Mouse (Mus musculus) ovary, postnatal 36 days (tissue): ENCODE measurements around the gene Jmjd7.

Source experiments
- DNase-seq: peaks from one replicate; pipeline ENCODE4 v3.0.0; 2022; ENCODE audit warnings: low spot score, mixed read lengths

The Jmjd7 gene

DNA sequence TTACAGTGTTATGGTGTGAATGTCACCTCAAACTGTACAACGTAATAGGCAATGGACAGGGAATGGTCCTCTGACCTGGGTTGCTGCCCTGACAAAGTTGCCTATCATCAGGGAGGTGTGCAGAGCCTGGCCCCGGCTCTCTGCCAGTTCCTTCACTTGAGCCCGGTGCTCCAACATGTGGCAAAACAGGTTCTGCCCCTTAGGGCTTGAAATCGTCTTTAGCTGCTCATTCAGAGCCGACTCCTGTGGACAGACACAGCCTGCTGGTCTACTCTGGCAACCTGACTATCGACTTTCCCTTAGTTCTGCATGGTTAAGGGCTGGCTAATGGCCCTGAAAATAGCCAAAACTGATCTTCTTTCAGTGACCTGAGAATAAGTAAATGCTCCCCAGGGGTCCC, 32.9 kb downstream of the Jmjd7 start:
- no peak for DNase-seq

DNA sequence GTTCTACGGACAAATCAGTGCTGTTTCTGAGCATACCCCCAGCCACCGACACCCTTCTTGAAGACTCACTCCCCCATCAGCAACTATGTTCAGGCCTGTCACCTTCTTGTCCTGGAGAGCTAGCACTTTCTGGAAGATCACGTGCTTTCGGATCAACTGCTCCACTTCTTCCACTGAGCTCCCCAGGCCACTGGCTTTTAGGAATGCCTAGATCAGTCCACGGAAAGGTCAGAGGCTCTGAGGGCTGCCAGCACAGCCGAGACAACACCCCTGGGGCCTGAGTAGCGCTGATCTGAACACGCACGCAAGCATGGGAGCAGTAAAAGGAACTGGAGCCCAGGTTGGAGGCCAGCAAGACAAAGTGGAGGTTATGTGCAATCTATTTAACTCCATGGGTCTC, 33.4 kb downstream of the Jmjd7 start:
- DNase-seq = no peak

DNA sequence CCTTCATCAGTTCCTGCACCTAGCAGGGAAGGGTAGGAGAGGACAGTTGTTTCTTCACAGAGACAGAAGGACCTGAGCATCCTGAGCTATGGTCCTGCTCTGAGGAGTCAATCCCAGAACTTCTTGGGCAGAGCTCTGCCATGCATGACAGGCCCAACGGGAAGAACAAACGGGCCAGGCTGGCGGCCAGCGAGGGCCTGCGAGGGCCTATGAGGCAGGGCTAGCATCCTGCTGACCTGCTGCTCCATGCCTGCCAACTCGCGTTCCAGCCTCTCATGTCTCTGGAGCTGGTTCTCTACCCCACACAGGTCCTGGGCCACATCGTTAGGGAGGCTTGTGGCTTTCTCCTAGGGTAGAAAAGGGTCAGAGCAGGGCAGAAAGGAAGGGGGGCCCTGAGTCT, 35.0 kb downstream of the Jmjd7 start:
- DNase-seq = no peak

GRCm38 (mm10) chr2:120064639-120065038, 37.4 kb downstream of the Jmjd7 start:
- DNase-seq = no peak

- no peak for DNase-seq
Observed at GRCm38 (mm10) chr2:120065243-120065642, 38.0 kb downstream of the Jmjd7 start.

DNA sequence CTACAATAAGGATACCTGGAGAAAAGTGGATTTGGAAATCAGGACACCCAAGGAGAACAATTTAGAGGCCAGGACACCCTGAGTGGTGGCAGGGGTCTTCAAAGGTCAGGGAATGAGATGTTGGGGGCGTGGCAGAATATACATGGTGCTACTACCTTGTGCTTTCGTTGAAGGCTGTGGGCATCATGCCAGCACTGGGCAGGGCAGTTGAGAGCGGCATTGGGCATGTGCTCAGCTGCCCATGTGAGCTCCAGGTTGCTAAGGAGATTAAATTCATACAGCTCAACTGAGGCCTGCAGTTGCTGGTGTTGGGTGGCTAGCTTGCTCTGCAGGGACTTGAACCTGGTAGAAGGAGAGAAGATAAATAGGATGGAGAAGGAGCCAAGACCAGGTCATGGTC, 38.9 kb downstream of the Jmjd7 start:
- DNase-seq = no peak

DNA sequence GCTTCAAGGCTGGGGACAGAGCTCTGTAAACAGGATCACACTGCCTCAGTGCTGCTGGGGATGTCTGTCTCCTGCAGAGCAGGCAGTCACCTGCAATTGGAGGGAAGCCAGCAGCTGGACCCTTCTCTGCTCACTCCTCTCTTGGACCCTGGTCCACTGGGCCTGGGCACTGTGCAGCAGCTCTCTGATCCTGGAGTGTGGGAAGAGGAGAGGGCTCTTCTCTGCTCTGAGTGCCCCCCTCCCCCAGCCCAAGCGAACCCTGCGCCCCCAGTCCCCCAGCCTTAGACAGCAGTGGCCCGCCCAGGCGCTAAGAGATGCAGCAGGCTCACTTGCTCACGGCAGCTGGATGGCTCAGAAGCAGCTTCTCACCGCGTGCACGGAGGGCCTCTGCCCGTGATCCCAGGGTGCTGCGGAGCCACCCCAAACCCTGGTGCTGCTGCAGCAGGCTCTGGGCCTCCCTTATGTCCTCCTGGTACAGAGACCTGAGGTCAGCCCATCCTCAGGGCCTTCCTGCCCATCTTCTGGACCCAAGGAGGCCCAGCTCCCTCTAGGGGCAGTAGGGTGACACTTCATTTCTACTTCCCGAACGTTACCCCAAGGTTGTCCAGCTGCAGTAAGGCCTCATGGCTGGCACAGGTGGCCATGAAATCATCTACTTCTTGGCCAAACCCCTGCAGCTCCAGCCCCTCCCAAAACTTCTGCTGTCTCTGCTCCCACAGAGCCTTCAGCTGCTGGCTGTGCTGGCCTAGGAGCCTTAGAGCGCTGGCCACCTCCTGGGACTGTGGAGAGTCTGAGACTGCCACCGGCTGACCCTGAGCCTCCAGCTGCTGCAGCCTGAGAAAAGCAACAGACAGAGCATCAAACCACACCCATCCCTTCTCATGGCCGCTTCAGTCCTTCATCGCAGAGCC, 41.5 kb downstream of the Jmjd7 start:
- peak; percentile 48 for DNase-seq

GRCm38 (mm10) chr2:120069466-120069990, 42.2 kb downstream of the Jmjd7 start:
- no peak for DNase-seq

DNA sequence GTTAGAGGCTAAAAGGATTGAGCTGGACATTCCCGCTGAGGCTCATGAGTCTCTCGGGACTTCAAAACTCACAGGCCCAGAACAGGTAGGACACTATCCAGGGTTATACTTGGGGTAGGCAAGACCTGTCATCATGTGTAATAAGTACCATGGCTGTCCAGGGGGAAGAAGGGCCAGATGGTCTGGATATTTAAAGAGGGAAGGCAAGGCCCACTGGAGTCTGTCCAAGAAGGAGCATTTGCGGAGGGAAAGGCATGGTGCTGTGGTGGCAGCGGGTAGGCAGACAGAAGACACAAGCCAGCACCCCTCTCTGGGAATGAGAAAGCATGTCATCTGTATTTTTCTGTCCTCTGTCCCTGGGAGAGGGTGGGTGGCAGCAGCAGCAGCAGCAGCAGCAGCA, 46.8 kb downstream of the Jmjd7 start:
- DNase-seq = no peak

DNA sequence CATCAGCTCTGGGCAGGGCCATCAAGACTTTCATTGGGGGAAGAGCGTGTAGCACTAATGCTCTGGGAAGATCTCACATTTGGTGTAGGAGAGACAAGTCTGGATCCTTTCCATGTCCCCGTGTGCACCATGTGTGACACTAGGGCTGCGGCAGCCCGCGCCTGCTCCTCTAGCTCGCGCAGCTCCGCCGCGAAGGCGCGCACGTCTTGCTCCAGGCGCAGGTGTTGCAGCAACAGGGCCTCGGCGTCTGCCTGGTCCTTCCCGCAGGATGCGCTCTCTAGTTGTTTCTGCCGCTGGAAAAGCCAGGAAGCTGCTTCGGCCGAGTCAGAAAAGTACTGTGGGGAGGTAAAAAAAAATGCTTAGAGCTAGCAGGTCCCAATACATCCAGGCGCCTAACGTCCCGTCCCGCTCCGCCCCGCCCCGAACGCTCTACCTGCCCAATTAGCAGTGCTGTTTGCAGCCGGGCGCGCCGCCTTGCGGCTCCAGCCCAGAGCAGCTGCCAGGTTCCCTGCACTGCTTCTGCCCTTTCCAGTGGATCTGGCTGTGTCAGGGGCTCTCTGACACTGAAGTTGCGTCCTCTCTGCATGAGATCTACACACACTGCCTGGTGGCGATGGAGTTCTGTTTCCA, 48.9 kb downstream of the Jmjd7 start:
- peak; percentile 69 for DNase-seq
